Mouse (Mus musculus): ENCODE results near the gene Soat2. TPM values are rescaled to one million over a fixed set of nuclear protein-coding genes. Genes with fewer than 3 reads are reported as not detected.
A peak's percentile ranks its signal among the peaks of the same experiment; 100 is the strongest.

The Soat2 gene
- polyA plus RNA-seq, 1 experiment from 2014 or later: 0.06 TPM

GRCm38 (mm10) chr15:102118591-102118990, 31.7 kb upstream of the Soat2 start:
- no peak for DNase-seq (ENCODE audit: low spot score)
- H3K9me3 ChIP-seq (replicated peaks): no peaks in the 10 kb centered on the region
- no peak overlapping the region for H3K4me3 ChIP-seq
- no peaks in the 10 kb centered on the region for H3K27me3 ChIP-seq (ENCODE audit: low read depth, poor library complexity, severe bottlenecking)
- H3K36me3 ChIP-seq: peaks cover 95% of the 10 kb centered on the region
- no peak overlapping the region for H3K27ac ChIP-seq
- H3K4me1 ChIP-seq: peaks cover 6% of the 10 kb centered on the region; the same call in 1 of the 2 replicates
- 85% methylated on average over 4 of the region's 4 CpGs for WGBS

GRCm38 (mm10) chr15:102119121-102119830, 31.1 kb upstream of the Soat2 start:
- Histone ChIP-seq H3K9me3 (replicated peaks) (no peaks in the 10 kb centered on the region), H3K27me3 (ENCODE audit: low read depth, poor library complexity, severe bottlenecking) (no peaks in the 10 kb centered on the region), H3K36me3 (peaks cover 90% of the 10 kb centered on the region), H3K27ac (no peak overlapping the region), H3K4me1 (peaks cover 5% of the 10 kb centered on the region; the same call in 1 of the 2 replicates), H3K4me3 (no peak overlapping the region)
- WGBS: 71% methylated on average over 8 of the region's 8 CpGs
- no peak for DNase-seq (ENCODE audit: low spot score)

GRCm38 (mm10) chr15:102119831-102120170, 30.5 kb upstream of the Soat2 start:
- DNase-seq (ENCODE audit: low spot score): no peak
- no peak overlapping the region for H3K27ac ChIP-seq
- no peaks in the 10 kb centered on the region for H3K9me3 ChIP-seq (replicated peaks)
- peaks cover 90% of the 10 kb centered on the region for H3K36me3 ChIP-seq
- no peak overlapping the region for H3K4me3 ChIP-seq
- no peaks in the 10 kb centered on the region for H3K27me3 ChIP-seq (ENCODE audit: low read depth, poor library complexity, severe bottlenecking)
- H3K4me1 ChIP-seq: peaks cover 5% of the 10 kb centered on the region; the same call in 1 of the 2 replicates
- WGBS: 74% methylated on average over 2 of the region's 2 CpGs

GRCm38 (mm10) chr15:102120530-102120929, 29.8 kb upstream of the Soat2 start:
- no peak for DNase-seq (ENCODE audit: low spot score)
- H3K27ac ChIP-seq: no peak overlapping the region
- no peak overlapping the region for H3K4me3 ChIP-seq
- peaks cover 5% of the 10 kb centered on the region; the same call in 1 of the 2 replicates for H3K4me1 ChIP-seq
- WGBS: 88% methylated on average over 5 of the region's 5 CpGs
- no peaks in the 10 kb centered on the region for H3K9me3 ChIP-seq (replicated peaks)
- no peaks in the 10 kb centered on the region for H3K27me3 ChIP-seq (ENCODE audit: low read depth, poor library complexity, severe bottlenecking)
- H3K36me3 ChIP-seq: peaks cover 90% of the 10 kb centered on the region

- Histone ChIP-seq H3K27me3 (ENCODE audit: low read depth, poor library complexity, severe bottlenecking) (no peaks in the 10 kb centered on the region), H3K4me1 (peaks cover 5% of the 10 kb centered on the region; the same call in 1 of the 2 replicates), H3K4me3 (no peak overlapping the region), H3K27ac (no peak overlapping the region), H3K9me3 (replicated peaks) (no peaks in the 10 kb centered on the region), H3K36me3 (peaks cover 88% of the 10 kb centered on the region)
- no peak for DNase-seq (ENCODE audit: low spot score)
- WGBS: 76% methylated on average over 2 of the region's 2 CpGs
These were observed 24.0 kb upstream of the Soat2 start for GRCm38 (mm10) chr15:102126303-102126702.

GRCm38 (mm10) chr15:102133314-102133713, 17.0 kb upstream of the Soat2 start:
- Histone ChIP-seq H3K9me3 (replicated peaks) (no peaks in the 10 kb centered on the region), H3K4me1 (peaks cover 22% of the 10 kb centered on the region), H3K36me3 (peaks cover 51% of the 10 kb centered on the region), H3K27me3 (ENCODE audit: low read depth, poor library complexity, severe bottlenecking) (no peaks in the 10 kb centered on the region), H3K27ac (no peak overlapping the region), H3K4me3 (no peak overlapping the region)
- WGBS: 90% methylated on average over 9 of the region's 9 CpGs
- DNase-seq (ENCODE audit: low spot score): no peak

- H3K4me3 ChIP-seq: no peak overlapping the region
- WGBS: 91% methylated on average over 2 of the region's 2 CpGs
- DNase-seq (ENCODE audit: low spot score): no peak
- H3K9me3 ChIP-seq (replicated peaks): no peaks in the 10 kb centered on the region
- peaks cover 22% of the 10 kb centered on the region for H3K4me1 ChIP-seq
- H3K36me3 ChIP-seq: peaks cover 37% of the 10 kb centered on the region
- no peaks in the 10 kb centered on the region for H3K27me3 ChIP-seq (ENCODE audit: low read depth, poor library complexity, severe bottlenecking)
- no peak overlapping the region for H3K27ac ChIP-seq
These were observed 15.6 kb upstream of the Soat2 start for GRCm38 (mm10) chr15:102134709-102135108.

GRCm38 (mm10) chr15:102135522-102136128, 14.7 kb upstream of the Soat2 start:
- no peaks in the 10 kb centered on the region for H3K27me3 ChIP-seq (ENCODE audit: low read depth, poor library complexity, severe bottlenecking)
- no peaks in the 10 kb centered on the region for H3K9me3 ChIP-seq (replicated peaks)
- peaks cover 22% of the 10 kb centered on the region for H3K4me1 ChIP-seq
- no peak for DNase-seq (ENCODE audit: low spot score)
- H3K36me3 ChIP-seq: peaks cover 28% of the 10 kb centered on the region
- 4% methylated on average over 35 of the region's 35 CpGs for WGBS
- H3K27ac ChIP-seq: peak overlapping the region; percentile 93
- peak overlapping the region; percentile 81 for H3K4me3 ChIP-seq

GRCm38 (mm10) chr15:102136129-102136758, 14.1 kb upstream of the Soat2 start, which contains the start of gene Spryd3:
Gene Spryd3 (minus strand): TSS chr15:102136234.
- Histone ChIP-seq H3K27ac (peak within 1 kb of the TSS; percentile 93), H3K36me3 (peaks cover 22% of the 10 kb centered on the region), H3K4me1 (peaks cover 22% of the 10 kb centered on the region), H3K27me3 (ENCODE audit: low read depth, poor library complexity, severe bottlenecking) (no peaks in the 10 kb centered on the region), H3K4me3 (peak within 1 kb of the TSS; percentile 81), H3K9me3 (replicated peaks) (no peaks in the 10 kb centered on the region)
- peak; percentile 99 for DNase-seq (ENCODE audit: low spot score)
- under 1% methylated on average over 50 of the region's 50 CpGs for WGBS

GRCm38 (mm10) chr15:102141120-102141519, 9.2 kb upstream of the Soat2 start:
- H3K36me3 ChIP-seq: no peaks in the 10 kb centered on the region
- H3K4me1 ChIP-seq: peaks cover 22% of the 10 kb centered on the region
- peaks cover 44% of the 10 kb centered on the region for H3K27me3 ChIP-seq (ENCODE audit: low read depth, poor library complexity, severe bottlenecking)
- no peak for DNase-seq (ENCODE audit: low spot score)
- 92% methylated on average over 5 of the region's 5 CpGs for WGBS
- no peak overlapping the region for H3K4me3 ChIP-seq
- no peak overlapping the region for H3K27ac ChIP-seq
- H3K9me3 ChIP-seq (replicated peaks): no peaks in the 10 kb centered on the region

- Histone ChIP-seq H3K27me3 (ENCODE audit: low read depth, poor library complexity, severe bottlenecking) (peaks cover 51% of the 10 kb centered on the region), H3K36me3 (no peaks in the 10 kb centered on the region), H3K4me1 (peaks cover 19% of the 10 kb centered on the region), H3K27ac (no peak overlapping the region), H3K9me3 (replicated peaks) (no peaks in the 10 kb centered on the region), H3K4me3 (no peak overlapping the region)
- 59% methylated on average over 23 of the region's 23 CpGs for WGBS
- DNase-seq (ENCODE audit: low spot score): no peak
These were observed 7.1 kb upstream of the Soat2 start for GRCm38 (mm10) chr15:102142914-102143912.

GRCm38 (mm10) chr15:102144274-102144711, 6.0 kb upstream of the Soat2 start, which contains the start of gene Igfbp6:
Gene Igfbp6 (plus strand): TSS chr15:102144362.
- H3K4me3 ChIP-seq: peak within 1 kb of the TSS; percentile 47
- no peak for DNase-seq (ENCODE audit: low spot score)
- WGBS: 4% methylated on average over 22 of the region's 22 CpGs
- H3K9me3 ChIP-seq (replicated peaks): no peaks in the 10 kb centered on the region
- H3K27ac ChIP-seq: peak within 1 kb of the TSS; percentile 53; the same call in 1 of the 2 replicates
- H3K36me3 ChIP-seq: no peaks in the 10 kb centered on the region
- H3K27me3 ChIP-seq (ENCODE audit: low read depth, poor library complexity, severe bottlenecking): peaks cover 51% of the 10 kb centered on the region
- H3K4me1 ChIP-seq: peaks cover 19% of the 10 kb centered on the region

Data from limb, embryonic 10.5 days (tissue).